Mouse (Mus musculus) heart, postnatal 0 days (tissue): Measurements from ENCODE around the gene Gm3776. TPM values are rescaled to one million over a fixed set of nuclear protein-coding genes. Genes with fewer than 3 reads are reported as not detected.
"Not testable (repeated sequence)": the region's sequence is repeated elsewhere in the genome, so short reads cannot be mapped to it uniquely, and the experiment has no call there.

Experiments
- ATAC-seq: fragments of 200-750 bp; cut with Nextera tagmentation; 2 replicates; pipeline ENCODE4 v1.8.0; 2017; ENCODE audit warnings: low read depth, moderate number of reproducible peaks, moderate library complexity; ENCODE audit not compliant: insufficient read depth
- DNase-seq: peaks from one replicate; pipeline ENCODE4 v3.0.0-alpha.2; 2016; ENCODE audit warnings: low spot score
- H3K27ac ChIP-seq: fragments of 300-500 bp; sonication (generic); 2 replicates; pipeline ENCODE4 v1.5.1; 2014; ENCODE audit warnings: low read depth, mild to moderate bottlenecking
- H3K27me3 ChIP-seq: fragments of 300-500 bp; sonication (generic); 2 replicates; pipeline ENCODE4 v1.6.1; 2014; ENCODE audit warnings: low read length, mixed read lengths; ENCODE audit not compliant: control insufficient read depth, insufficient read depth
- H3K36me3 ChIP-seq: fragments of 300-500 bp; sonication (generic); replicated peaks from 2 replicates; pipeline ENCODE4 v1.6.1; 2014; ENCODE audit warnings: low read length, mixed read lengths; ENCODE audit not compliant: control insufficient read depth, insufficient read depth
- H3K4me1 ChIP-seq: fragments of 300-500 bp; sonication (generic); 2 replicates; pipeline ENCODE4 v1.6.1; 2014; ENCODE audit warnings: antibody characterized with exemption; ENCODE audit not compliant: control insufficient read depth, insufficient read depth
- H3K4me2 ChIP-seq: fragments of 300-500 bp; sonication (generic); 2 replicates; pipeline ENCODE4 v1.6.1; 2014; ENCODE audit warnings: low read depth, mild to moderate bottlenecking, low read length, moderate library complexity
- H3K4me3 ChIP-seq: fragments of 300-500 bp; sonication (generic); 2 replicates; pipeline ENCODE4 v1.5.1; 2014; ENCODE audit warnings: low read depth, low read length
- H3K9ac ChIP-seq: fragments of 300-500 bp; sonication (generic); replicated peaks from 2 replicates; pipeline ENCODE4 v1.6.1; 2014; ENCODE audit warnings: low read depth, low read length, mixed read lengths
- H3K9me3 ChIP-seq: fragments of 300-500 bp; sonication (generic); replicated peaks from 2 replicates; pipeline ENCODE4 v1.6.1; 2016; ENCODE audit warnings: low read length; ENCODE audit not compliant: control insufficient read depth
- CTCF ChIP-seq: IDR thresholded peaks from 2 replicates; pipeline ENCODE4 v1.5.1; 2016; ENCODE audit warnings: antibody characterized with exemption, control low read depth, low read depth
- WGBS: fragments of 180-500 bp; shearing (Covaris S2); extraction: QIAGEN DNeasy Blood & Tissue Kit; methylation state at CpG from one replicate; pipeline ENCODE4 v1.1.7; 2014; 5-methylcytosine and 5-hydroxymethylcytosine counted together
- polyA plus RNA-seq: library from polyadenylated mRNA; unstranded; fragments of >200 nt; fragmentation: Nextera tagmentation; extraction: Ambion mirVana; gene quantifications from 2 replicates; pipeline ENCODE4 v1.2.1, GENCODE M21; 2015
- total RNA-seq: library from RNA; depleted of rRNA; stranded (reverse); fragments of >200 nt; gene quantifications from 2 replicates; pipeline ENCODE4 v1.2.3, GENCODE M21; 2014; ENCODE audit warnings: low replicate concordance

Gene Gm3776
- total and polyA plus RNA-seq, 2 experiments from 2014 or later = 0.40 to 0.42 TPM

DNA sequence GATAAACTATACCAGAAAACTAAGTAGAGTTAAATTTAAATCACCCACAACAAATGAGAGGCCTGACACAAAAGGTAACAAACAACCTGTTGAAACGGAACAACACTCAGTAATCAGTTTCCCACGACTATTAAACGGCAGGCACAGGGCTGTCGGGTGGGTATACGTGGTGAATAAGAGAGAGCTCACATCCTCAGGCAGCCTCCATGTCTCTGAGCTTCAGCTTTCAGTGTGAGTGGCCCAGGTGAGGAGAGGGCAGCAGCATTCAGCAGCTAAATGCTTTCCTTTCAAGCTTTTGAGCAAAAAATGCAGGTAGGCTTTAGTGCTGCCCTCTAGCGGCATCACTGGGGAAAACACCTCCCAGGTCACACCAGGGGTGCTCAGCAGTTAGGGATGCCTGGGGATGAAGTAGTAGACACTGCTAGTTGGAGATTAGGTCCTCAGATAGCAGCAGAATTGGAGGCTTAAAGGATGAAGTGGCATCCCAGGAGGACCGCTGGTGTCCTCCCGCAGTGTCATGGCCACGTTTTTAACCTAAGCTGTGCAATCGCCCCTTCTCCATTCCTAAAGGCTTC is 23.7 kb upstream of the Gm3776 start:
- H3K4me3 ChIP-seq, H3K36me3 ChIP-seq, DNase-seq, ATAC-seq, H3K4me2 ChIP-seq, H3K4me1 ChIP-seq, H3K9ac ChIP-seq, H3K27me3 ChIP-seq, H3K9me3 ChIP-seq, H3K27ac ChIP-seq: not testable (repeated sequence)
- WGBS = no CpG with 5 or more reads among the region's 10 CpGs

DNA sequence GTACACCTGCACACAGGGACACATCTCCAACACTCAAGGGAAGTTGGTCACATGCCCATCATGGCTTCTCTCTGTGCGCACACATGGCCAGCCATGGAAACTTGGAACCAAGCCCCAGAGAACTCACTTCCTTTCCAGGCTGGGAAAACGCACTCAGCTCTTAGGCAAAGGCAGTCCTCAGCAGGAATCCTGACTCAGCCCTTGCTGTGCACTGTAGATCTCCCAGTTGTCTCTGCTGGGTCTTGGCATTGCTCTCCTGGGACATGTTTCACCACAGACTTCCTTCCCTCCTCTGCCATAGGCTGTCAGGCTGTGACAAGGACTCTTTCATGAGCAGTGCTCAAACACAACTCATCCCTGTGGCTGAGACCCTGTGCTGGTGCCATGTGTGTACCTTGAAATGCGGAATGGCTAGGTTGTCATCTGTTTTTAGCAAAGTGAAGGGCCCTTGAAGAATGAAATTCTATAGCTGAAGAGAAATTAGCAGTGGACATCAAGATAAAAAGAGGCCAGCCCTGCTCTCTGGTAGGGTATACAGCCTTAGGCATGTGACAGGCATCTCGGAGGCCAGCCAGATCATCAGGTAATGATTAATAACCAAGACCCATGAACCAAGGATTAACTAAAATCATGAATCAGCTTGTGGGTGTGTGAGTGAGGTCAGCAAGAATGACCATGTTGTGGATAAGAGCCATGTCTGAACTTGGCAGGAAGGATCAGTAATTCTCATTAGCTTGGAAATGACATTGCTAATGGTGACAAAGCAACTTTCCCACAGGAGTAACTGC is 1.1 kb upstream of the Gm3776 start:
- peak; percentile 4 for DNase-seq
- not testable (repeated sequence) for H3K36me3 ChIP-seq, H3K27ac ChIP-seq, H3K27me3 ChIP-seq, H3K9me3 ChIP-seq, H3K4me3 ChIP-seq, H3K4me1 ChIP-seq, H3K9ac ChIP-seq, H3K4me2 ChIP-seq
- WGBS = 64% methylated on average over 3 of the region's 4 CpGs
- 0 out of 2 replicates have a peak, but pooled peaks have one; percentile 20 for ATAC-seq

DNA sequence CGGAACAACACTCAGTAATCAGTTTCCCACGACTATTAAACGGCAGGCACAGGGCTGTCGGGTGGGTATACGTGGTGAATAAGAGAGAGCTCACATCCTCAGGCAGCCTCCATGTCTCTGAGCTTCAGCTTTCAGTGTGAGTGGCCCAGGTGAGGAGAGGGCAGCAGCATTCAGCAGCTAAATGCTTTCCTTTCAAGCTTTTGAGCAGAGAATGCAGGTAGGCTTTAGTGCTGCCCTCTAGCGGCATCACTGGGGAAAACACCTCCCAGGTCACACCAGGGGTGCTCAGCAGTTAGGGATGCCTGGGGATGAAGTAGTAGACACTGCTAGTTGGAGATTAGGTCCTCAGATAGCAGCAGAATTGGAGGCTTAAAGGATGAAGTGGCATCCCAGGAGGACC is 2.8 kb downstream of the Gm3776 start:
- not testable (repeated sequence) for DNase-seq, H3K4me3 ChIP-seq, H3K4me2 ChIP-seq, H3K4me1 ChIP-seq, H3K9ac ChIP-seq, H3K27me3 ChIP-seq, H3K36me3 ChIP-seq, H3K9me3 ChIP-seq, H3K27ac ChIP-seq
- WGBS = 0% methylated on average over 1 of the region's 6 CpGs
- TF ChIP-seq CTCF = peak; percentile 24
- ATAC-seq = peak; percentile 36; the same call in 1 of the 2 replicates

DNA sequence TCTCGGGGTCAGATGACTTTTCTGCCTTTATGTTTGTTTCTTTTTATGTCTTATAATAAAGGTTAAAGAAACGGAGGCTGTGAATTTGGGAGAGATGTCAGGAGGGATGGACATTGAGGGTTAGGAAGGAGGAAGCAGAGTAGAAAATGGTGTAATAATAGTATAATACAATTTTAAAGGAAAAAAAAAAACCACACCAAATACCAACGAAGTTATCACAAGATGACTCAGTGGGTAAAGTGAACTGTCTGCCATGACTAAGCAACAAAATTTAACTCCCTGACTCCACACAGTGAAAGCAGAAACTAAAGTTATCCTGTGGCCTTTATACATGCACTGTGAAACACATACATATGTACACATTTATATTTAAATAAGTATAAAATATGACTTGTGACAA is 14.0 kb downstream of the Gm3776 start:
- not testable (repeated sequence) for H3K4me2 ChIP-seq, H3K27me3 ChIP-seq, DNase-seq, H3K9me3 ChIP-seq, H3K9ac ChIP-seq, H3K36me3 ChIP-seq, H3K4me3 ChIP-seq, H3K27ac ChIP-seq, H3K4me1 ChIP-seq, ATAC-seq
- 72% methylated on average over 3 of the region's 3 CpGs for WGBS

DNA sequence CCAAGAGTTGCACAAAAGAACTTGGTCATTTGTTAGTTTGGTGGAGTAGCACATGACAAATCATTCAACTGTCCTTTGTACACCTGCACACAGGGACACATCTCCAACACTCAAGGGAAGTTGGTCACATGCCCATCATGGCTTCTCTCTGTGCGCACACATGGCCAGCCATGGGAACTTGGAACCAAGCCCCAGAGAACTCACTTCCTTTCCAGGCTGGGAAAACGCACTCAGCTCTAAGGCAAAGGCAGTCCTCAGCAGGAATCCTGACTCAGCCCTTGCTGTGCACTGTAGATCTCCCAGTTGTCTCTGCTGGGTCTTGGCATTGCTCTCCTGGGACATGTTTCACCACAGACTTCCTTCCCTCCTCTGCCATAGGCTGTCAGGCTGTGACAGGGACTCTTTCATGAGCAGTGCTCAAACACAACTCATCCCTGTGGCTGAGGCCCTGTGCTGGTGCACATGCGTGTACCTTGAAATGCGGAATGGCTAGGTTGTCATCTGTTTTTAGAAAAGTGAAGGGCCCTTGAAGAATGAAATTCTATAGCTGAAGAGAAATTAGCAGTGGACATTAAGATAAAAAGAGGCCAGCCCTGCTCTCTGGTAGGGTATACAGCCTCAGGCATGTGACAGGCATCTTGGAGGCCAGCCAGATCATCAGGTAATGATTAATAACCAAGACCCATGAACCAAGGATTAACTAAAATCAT is 25.2 kb downstream of the Gm3776 start:
- not testable (repeated sequence) for H3K4me2 ChIP-seq, H3K27ac ChIP-seq, H3K4me1 ChIP-seq, H3K9ac ChIP-seq, H3K4me3 ChIP-seq, H3K9me3 ChIP-seq, H3K27me3 ChIP-seq, ATAC-seq, H3K36me3 ChIP-seq, DNase-seq
- 69% methylated on average over 4 of the region's 4 CpGs for WGBS

DNA sequence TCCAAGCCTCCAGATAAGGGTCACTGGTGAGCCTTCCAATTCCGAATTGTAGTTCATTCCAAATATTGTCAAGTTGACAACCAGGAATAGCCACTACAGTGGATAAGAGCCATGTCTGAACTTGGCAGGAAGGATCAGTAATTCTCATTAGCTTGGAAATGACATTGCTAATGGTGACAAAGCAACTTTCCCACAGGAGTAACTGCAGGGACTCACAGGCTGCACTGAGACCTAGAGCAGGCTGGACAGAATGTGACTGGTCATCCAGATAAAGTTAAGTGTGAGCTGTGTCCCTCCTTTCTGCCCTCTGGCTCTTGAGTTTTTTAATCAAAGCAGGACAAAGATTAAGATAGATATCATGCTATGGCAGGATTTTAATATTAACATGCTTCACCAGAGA is 32.1 kb downstream of the Gm3776 start:
- H3K27me3 ChIP-seq, H3K9me3 ChIP-seq, H3K4me2 ChIP-seq, DNase-seq, H3K36me3 ChIP-seq, H3K9ac ChIP-seq, H3K4me3 ChIP-seq, ATAC-seq, H3K27ac ChIP-seq, H3K4me1 ChIP-seq: not testable (repeated sequence)
- 20% methylated on average over 1 of the region's 1 CpGs for WGBS

DNA sequence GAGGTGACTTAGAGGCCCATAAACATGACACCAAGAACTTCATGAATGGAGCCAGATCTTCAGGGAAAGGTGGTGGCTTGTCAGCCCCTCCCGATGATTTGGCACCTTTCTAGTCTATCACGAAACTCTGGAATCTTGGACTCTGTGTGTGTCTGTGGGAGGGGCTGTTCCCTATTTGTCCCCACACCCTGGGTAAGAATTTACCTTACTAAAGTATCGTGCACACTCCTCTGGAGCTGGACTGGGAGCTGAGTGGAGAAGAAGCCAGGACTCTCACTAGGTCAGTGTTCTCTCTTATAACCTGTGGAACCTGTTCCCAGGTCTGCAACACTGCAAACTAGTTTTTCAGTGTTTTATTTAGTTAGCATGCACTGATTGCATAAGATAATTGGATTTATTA is 32.8 kb downstream of the Gm3776 start, which contains the start of gene Gm10639:
Gm10639 (plus strand) TSS at position 201 of the 400 bp plus-strand sequence.
- not testable (repeated sequence) for H3K9me3 ChIP-seq, ATAC-seq, H3K4me2 ChIP-seq, H3K4me3 ChIP-seq, H3K36me3 ChIP-seq, H3K27ac ChIP-seq, H3K9ac ChIP-seq, H3K4me1 ChIP-seq, H3K27me3 ChIP-seq, DNase-seq
- 77% methylated on average over 3 of the region's 3 CpGs for WGBS

DNA sequence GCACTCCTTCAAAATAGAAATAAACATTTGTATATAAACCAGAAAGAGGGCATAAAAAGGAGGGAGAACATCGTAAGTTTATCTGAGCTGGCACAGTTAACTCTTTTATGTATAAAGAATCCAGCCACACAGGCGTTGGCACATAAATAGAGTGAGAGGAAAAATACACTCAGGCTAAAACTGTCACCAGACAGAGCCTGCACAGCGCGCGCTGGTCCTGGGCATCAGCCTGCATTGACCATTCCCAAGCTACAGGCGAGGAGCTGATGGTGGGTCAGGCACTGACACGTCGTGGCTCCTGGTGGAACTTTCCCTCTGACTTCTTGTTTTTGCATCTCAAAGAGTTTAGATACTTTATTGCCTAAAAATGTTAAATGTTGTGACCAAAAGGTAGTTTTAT is 35.5 kb downstream of the Gm3776 start:
- not testable (repeated sequence) for H3K9me3 ChIP-seq, H3K27ac ChIP-seq, H3K9ac ChIP-seq, H3K36me3 ChIP-seq, H3K4me3 ChIP-seq, ATAC-seq, DNase-seq, H3K4me1 ChIP-seq, H3K27me3 ChIP-seq, H3K4me2 ChIP-seq
- WGBS = 87% methylated on average over 8 of the region's 8 CpGs
